Mouse (Mus musculus) inflammation-experienced regulatory T-cells, adult 6 months (primary cell): ENCODE measurements around the gene Rps19bp1. TPM values are rescaled to one million over a fixed set of nuclear protein-coding genes. Genes with fewer than 3 reads are reported as not detected.

Experiments used
- ATAC-seq: one replicate; pipeline ENCODE4 v1.8.0; 2017
- polyA plus RNA-seq, 3 experiments: library from polyadenylated mRNA; unstranded; fragments of 100-300 nt; shearing (Covaris generic); gene quantifications; one replicate each; pipeline ENCODE4 v1.2.1; 2017

The Rps19bp1 gene
- polyA plus RNA-seq, 3 experiments from 2014 or later: 19.9 to 24.4 (median 21.7) TPM

- ATAC-seq: no peak
Measured at GRCm38 (mm10) chr15:80256656-80257601, 7.2 kb downstream of the Rps19bp1 start.

DNA sequence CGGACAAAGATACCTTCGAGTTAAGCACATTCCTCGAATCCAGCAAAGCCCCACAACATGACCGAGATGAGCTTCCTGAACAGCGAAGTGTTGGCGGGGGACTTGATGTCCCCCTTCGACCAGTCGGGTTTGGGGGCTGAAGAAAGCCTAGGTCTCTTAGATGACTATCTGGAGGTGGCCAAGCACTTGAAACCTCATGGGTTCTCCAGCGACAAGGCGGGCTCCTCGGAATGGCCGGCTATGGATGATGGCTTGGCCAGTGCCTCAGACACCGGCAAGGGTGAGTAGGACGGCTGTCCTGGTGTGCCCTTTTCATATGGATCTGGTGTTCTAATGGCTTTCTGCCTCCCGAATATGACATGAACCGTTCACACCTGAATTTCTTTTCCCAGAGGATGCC is 7.9 kb downstream of the Rps19bp1 start:
- ATAC-seq: no peak

DNA sequence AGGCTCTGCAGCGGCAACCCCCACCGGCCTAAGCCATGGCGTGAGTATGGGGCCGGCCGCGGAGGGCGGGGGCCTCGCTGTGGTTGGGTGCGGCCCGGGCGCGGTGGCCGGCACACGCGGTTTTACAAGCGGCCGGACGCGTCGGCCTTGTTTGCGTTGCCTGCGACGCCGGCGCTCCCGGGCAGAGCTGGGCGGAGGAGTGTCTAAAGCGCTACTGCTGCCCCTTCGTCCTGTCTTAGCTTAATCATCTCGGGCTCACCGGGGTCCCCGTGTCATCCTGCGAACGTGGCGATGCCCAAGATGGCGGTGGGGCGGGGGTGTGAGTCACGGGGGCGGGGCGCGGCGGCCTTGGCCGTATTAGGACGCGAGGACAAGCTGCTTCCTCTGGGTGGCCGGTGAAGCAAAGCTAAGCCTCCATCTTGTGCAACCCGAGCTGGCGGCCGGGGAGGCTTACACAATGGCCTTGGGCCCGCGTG is 8.4 kb downstream of the Rps19bp1 start:
- ATAC-seq: no peak

DNA sequence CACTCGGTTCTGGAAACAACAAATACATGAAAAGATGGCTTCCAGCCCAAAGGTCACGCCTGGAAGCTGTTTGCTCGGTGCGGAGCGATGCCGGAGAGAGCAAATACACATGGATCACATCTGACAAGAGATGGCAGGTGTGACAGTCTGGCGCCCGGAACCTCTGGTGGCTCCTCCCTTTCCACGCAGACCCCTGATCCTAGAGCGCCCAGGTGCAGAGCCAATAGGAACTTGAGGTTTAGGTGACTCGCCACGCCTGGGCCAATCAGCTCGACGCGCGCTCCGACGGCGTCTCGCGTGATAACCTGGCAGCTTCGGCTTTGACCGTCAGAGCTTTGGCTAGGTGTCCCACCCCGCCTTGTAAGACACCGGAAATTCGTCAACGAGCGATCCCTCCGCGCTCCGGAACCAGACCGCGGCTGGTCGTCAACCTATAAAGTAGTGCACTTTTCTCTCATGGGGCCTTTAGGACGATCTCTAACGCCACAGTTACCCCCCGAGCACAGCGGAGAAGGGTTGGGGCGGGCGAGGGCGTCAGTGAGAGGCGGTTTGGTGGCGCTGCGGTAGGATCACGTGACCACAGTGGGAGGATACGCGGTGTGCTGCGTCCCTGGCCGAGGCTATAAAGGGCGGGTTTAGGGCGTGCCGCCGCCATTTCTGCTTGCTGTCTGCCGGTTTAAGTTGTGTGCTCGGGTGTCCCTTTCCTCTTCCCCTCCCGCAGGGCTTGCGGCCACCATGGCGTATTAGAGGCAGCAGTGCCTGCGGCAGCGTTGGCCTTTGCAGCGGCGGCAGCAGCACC is 9.1 kb downstream of the Rps19bp1 start, which contains the start of gene Atf4:
TSS of gene Atf4 (plus strand) at position 338 of the 799 bp plus-strand sequence.
- ATAC-seq: peak; percentile 90

DNA sequence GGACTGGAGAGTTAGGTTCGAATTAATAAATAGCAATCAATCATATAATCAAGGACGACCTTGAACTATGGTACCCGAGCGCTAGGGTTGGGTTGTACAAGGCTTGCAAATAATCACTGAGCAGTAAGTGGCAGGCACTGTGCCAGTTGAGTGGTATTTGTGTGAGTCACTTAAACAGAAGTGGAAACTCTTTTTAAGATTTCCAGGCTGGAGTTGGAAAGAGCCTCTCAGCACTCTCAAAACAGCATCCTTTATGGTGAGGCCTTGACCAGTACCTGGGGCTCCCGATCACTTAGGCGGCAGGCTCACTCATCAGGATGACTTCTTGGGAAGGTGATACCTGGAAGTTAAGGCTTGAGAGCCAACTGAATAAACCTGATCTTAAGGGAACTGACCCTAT is 9.9 kb downstream of the Rps19bp1 start:
- ATAC-seq: no peak

- no peak for ATAC-seq
Measured at GRCm38 (mm10) chr15:80253530-80253929, 10.6 kb downstream of the Rps19bp1 start.

GRCm38 (mm10) chr15:80250586-80250985 is 13.5 kb downstream of the Rps19bp1 start:
- no peak for ATAC-seq

- ATAC-seq: no peak
Measured at GRCm38 (mm10) chr15:80249672-80250071, 14.4 kb downstream of the Rps19bp1 start.

GRCm38 (mm10) chr15:80248596-80248995 is 15.5 kb downstream of the Rps19bp1 start:
- no peak for ATAC-seq

DNA sequence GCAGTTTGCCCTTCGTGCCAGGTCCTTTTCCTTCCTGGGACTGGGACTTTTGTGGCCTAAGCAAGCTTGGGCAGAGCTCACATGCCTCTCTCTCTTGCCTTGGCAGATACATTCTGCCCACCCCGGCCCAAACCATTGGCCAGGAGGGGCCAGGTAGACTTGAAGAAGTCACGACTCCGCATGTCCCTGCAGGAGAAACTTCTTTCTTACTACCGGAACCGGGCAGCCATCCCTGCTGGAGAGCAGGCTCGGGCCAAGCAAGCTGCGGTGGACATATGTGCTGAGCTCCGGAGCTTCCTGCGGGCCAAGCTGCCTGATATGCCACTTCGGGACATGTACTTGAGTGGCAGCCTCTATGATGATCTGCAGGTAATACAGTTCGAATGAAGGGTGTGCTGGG is 16.0 kb downstream of the Rps19bp1 start:
- ATAC-seq: no peak

DNA sequence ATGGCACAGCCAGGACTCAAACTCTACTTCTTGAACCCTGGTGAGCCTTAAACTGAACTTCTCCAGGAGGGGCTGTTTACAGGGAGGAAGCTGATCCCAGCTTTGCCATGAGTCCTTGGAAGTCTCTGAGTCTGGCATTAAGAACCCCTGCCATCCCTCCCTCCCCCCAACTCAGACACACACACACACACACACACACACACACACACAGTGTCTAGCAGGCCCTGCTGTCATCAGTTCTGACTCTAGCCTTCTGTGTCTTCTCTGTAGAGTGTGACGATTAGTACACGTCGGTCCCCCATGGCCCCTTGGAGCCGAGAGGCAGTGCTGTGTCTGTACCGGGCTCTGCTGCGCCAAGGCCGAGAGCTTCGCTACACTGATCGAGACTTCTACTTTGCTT is 28.6 kb downstream of the Rps19bp1 start, which contains the start of gene AC140267.1:
TSS of gene AC140267.1 (plus strand) at position 301 of the 400 bp plus-strand sequence.
- no peak for ATAC-seq

DNA sequence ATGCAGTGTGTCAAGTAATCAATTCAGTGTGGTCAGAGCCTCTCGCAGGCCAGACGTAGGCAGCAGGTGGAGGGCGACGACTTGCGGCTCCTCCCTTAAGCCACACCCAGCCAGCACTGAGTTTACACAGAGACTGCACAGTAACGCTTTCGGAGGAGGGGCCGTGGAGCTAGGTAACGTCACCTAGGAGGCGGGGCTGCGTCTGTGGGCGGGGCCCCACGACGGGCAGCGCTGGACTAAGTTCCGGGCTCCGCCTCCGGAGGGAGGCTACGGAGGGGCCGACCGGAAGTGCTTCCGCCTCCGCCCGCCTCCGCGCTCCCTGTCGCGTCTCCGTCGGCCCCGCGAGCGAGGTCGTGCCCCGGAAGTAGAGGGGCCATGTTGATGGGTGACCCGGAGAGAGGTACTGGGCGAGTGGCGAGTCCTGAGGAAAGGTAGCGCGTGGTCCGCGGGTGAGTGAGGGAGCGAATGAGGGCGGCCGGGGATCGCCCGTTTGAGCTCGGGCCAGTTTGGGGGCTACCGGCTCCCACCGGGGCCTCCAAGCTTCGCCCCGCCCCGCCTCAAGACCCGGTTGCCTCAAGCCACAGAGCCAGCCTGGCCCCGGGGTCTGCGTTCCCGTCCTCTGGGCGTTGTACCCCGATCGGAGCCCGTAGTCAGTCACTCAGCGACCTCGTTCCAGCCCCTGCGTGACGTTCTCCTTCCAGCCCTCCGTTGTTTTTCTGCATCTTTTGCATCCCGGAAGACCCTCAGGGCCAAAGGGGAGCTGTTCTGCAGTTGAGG is 30.2 kb downstream of the Rps19bp1 start, which contains the start of gene Mief1:
TSS of gene Mief1 (plus strand) at position 286 of the 777 bp plus-strand sequence.
- peak; percentile 100 for ATAC-seq

DNA sequence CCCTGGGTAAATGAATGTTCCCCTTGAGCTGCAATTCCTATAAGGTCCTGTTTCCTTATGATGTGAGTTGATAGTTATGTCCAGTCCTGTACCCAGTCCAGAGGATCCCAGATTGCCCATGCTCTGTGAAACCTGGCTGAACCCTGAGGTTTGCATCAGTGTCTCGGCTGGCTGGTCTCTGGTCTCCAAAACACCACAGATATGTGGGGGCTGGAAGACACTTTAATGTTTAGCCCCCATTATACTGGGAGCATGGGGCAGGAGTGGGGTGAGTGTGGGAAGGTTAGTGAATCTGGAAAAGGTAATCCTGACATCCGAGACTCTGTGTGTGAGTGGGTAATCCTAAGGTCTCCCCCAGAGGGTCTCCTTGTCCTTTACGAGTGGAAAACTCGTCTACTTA is 31.1 kb downstream of the Rps19bp1 start:
- ATAC-seq: no peak

- ATAC-seq: no peak
Measured at GRCm38 (mm10) chr15:80232331-80232730, 31.8 kb downstream of the Rps19bp1 start.

- no peak for ATAC-seq
Measured at GRCm38 (mm10) chr15:80228071-80228800, 35.9 kb downstream of the Rps19bp1 start.

- ATAC-seq: no peak
Measured at GRCm38 (mm10) chr15:80225796-80226195, 38.3 kb downstream of the Rps19bp1 start.

DNA sequence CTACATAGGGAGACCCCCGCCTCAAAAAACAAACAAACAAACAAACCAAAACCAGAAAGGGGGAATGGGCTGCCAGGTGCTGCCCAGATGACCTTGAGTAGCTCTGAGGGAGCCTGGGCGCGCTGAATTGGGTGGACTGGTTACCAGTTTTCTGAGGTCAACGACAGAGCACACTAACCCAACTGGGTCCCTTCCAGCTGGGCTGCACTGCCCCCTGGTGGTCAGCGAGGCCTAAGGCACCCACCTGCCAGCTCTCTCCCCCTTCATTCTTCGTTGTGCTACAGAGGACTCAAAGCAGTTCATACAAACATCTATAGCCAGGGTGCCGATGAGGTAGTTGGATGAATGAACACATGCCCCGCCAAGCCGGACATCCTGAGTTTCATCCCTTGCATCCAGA is 38.9 kb downstream of the Rps19bp1 start:
- peak; percentile 73 for ATAC-seq

DNA sequence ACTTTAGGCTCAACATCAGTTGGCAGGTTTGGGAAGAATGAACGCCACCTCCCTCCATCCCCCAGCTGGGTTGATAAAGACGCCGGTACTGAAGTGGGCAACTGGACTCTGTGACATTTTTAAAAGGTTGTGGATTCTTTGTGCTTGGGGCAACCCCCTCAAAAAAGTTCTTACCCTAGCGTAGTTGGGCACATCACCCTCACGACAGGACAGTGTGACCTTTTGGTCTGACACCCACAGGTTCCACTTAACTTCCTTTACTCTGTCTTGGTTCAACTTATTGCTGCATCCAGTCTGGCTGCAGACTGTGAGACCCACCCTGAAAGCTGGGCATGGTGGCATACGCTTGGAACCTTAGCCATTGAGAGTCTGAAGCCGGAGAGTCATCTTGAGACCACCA is 40.4 kb downstream of the Rps19bp1 start:
- no peak for ATAC-seq

GRCm38 (mm10) chr15:80221031-80221430 is 43.1 kb downstream of the Rps19bp1 start:
- no peak for ATAC-seq

GRCm38 (mm10) chr15:80219705-80220657 is 44.1 kb downstream of the Rps19bp1 start:
- no peak for ATAC-seq
